Mouse (Mus musculus) lung, adult 18-20 months (tissue): ENCODE data around the gene Kri1.
"Not testable (repeated sequence)": the region's sequence is repeated elsewhere in the genome, so short reads cannot be mapped to it uniquely, and the experiment has no call there.

Source experiments
- DNase-seq, 2 experiments: peaks; one replicate each; pipeline ENCODE4 v3.0.0; 2022; ENCODE audit warnings: mixed read lengths in 2 of 2

Gene Kri1

GRCm38 (mm10) chr9:21287571-21288402, at the start of gene Kri1:
TSS of gene Kri1 (minus strand) at chr9:21287969.
- DNase-seq, result peak; percentile 99

GRCm38 (mm10) chr9:21336491-21336890, 48.7 kb upstream of the Kri1 start:
- no peak for DNase-seq

- DNase-seq, result no peak
Measured at GRCm38 (mm10) chr9:21335391-21335790, 47.6 kb upstream of the Kri1 start.

GRCm38 (mm10) chr9:21334747-21335146, 47.0 kb upstream of the Kri1 start:
- DNase-seq, result no peak

- DNase-seq, result no peak
Measured at GRCm38 (mm10) chr9:21333523-21333922, 45.8 kb upstream of the Kri1 start.

- no peak for DNase-seq
Measured at GRCm38 (mm10) chr9:21332161-21333061, 44.6 kb upstream of the Kri1 start.

GRCm38 (mm10) chr9:21331365-21332140, 43.8 kb upstream of the Kri1 start:
- no peak for DNase-seq

- no peak for DNase-seq
Measured at GRCm38 (mm10) chr9:21329699-21330289, 42.0 kb upstream of the Kri1 start.

GRCm38 (mm10) chr9:21329041-21329440, 41.3 kb upstream of the Kri1 start:
- peak; percentile 77 to 85 for DNase-seq

- DNase-seq, result no peak
Measured at GRCm38 (mm10) chr9:21328041-21328440, 40.3 kb upstream of the Kri1 start.

GRCm38 (mm10) chr9:21327569-21327968, 39.8 kb upstream of the Kri1 start:
- no peak for DNase-seq

GRCm38 (mm10) chr9:21324269-21324668, 36.5 kb upstream of the Kri1 start:
- peak; percentile 53 to 70 for DNase-seq

- not testable (repeated sequence) for DNase-seq
Measured at GRCm38 (mm10) chr9:21322917-21323297, 35.1 kb upstream of the Kri1 start.

- DNase-seq, result no peak
Measured at GRCm38 (mm10) chr9:21322211-21322916, 34.6 kb upstream of the Kri1 start.

- DNase-seq, result peak; percentile 52 to 68
Measured at GRCm38 (mm10) chr9:21321513-21321835, 33.7 kb upstream of the Kri1 start.

GRCm38 (mm10) chr9:21320619-21321512, 33.1 kb upstream of the Kri1 start, which contains the start of gene Slc44a2:
TSS of gene Slc44a2 (plus strand) at chr9:21320698.
- DNase-seq, result peak; percentile 83 to 88

GRCm38 (mm10) chr9:21320280-21320618, 32.5 kb upstream of the Kri1 start:
- no peak for DNase-seq

- DNase-seq, result no peak
Measured at GRCm38 (mm10) chr9:21319503-21319902, 31.7 kb upstream of the Kri1 start.

- no peak for DNase-seq
Measured at GRCm38 (mm10) chr9:21318792-21319191, 31.0 kb upstream of the Kri1 start.

GRCm38 (mm10) chr9:21316696-21317095, 28.9 kb upstream of the Kri1 start:
- no peak for DNase-seq

- no peak for DNase-seq
Measured at GRCm38 (mm10) chr9:21315421-21315820, 27.7 kb upstream of the Kri1 start.
